Mouse (Mus musculus) brain, embryonic 14.5 days (tissue): ENCODE measurements around the gene Phf8.

ENCODE experiments used
- CTCF ChIP-seq: fragments of 200-500 bp; IDR thresholded peaks from 2 replicates; pipeline ENCODE4 v1.5.1; 2012; ENCODE audit warnings: inconsistent platforms, mild to moderate bottlenecking, moderate library complexity, borderline replicate concordance; ENCODE audit not compliant: insufficient read depth, insufficient read length; ENCODE audit errors: extremely low read depth
- POLR2A ChIP-seq: fragments of 200-500 bp; IDR thresholded peaks from 2 replicates; pipeline ENCODE4 v1.6.1; 2012; ENCODE audit warnings: mild to moderate bottlenecking, inconsistent platforms, borderline replicate concordance; ENCODE audit not compliant: poor library complexity, insufficient read depth, insufficient read length, severe bottlenecking; ENCODE audit errors: extremely low read depth

- TF ChIP-seq CTCF (no peak), POLR2A (no peak)
These were observed 32.3 kb upstream of the Phf8 start for GRCm38 (mm10) chrX:151488128-151488527.
